Mouse (Mus musculus): Measurements from ENCODE around the gene Micu1. TPM values are rescaled to one million over a fixed set of nuclear protein-coding genes. Genes with fewer than 3 reads are reported as not detected.
A peak's percentile ranks its signal among the peaks of the same experiment; 100 is the strongest.

Micu1 gene
- polyA plus RNA-seq, 1 experiment from 2014 or later, result 84.2 TPM

- Histone ChIP-seq H3K27ac (peak overlapping the region; percentile 47), H3K27me3 (no peaks in the 10 kb centered on the region), H3K9me3 (no peaks in the 10 kb centered on the region), H3K4me2 (no peak overlapping the region), H3K36me3 (peaks cover 82% of the 10 kb centered on the region), H3K9ac (no peak overlapping the region), H3K4me3 (no peak overlapping the region), H3K4me1 (peaks cover 43% of the 10 kb centered on the region)
- 81% methylated on average over 25 of the region's 25 CpGs for WGBS
- ATAC-seq (ENCODE audit: insufficient number of reproducible peaks, low FRiP score, low TSS enrichment, low read depth), result no peak
These were observed 192.2 kb downstream of the Micu1 start for GRCm38 (mm10) chr10:59894251-59895160.

GRCm38 (mm10) chr10:59895460-59896186, 193.3 kb downstream of the Micu1 start:
- no peak for ATAC-seq (ENCODE audit: insufficient number of reproducible peaks, low FRiP score, low TSS enrichment, low read depth)
- Histone ChIP-seq H3K27me3 (no peaks in the 10 kb centered on the region), H3K4me3 (no peak overlapping the region), H3K36me3 (peaks cover 72% of the 10 kb centered on the region), H3K27ac (peak overlapping the region; percentile 47), H3K4me2 (no peak overlapping the region), H3K4me1 (peaks cover 54% of the 10 kb centered on the region), H3K9me3 (no peaks in the 10 kb centered on the region), H3K9ac (0 out of 2 replicates have a peak overlapping the region, but pooled peaks have one; percentile 7)
- WGBS, result 92% methylated on average over 17 of the region's 17 CpGs

GRCm38 (mm10) chr10:59896211-59896610, 193.9 kb downstream of the Micu1 start:
- no peak for ATAC-seq (ENCODE audit: insufficient number of reproducible peaks, low FRiP score, low TSS enrichment, low read depth)
- no peak overlapping the region for H3K4me2 ChIP-seq
- peak overlapping the region; percentile 75; the same call in 1 of the 2 replicates for H3K27ac ChIP-seq
- no peak overlapping the region for H3K9ac ChIP-seq
- WGBS, result 100% methylated on average over 4 of the region's 4 CpGs
- H3K4me3 ChIP-seq, result no peak overlapping the region
- H3K4me1 ChIP-seq, result peaks cover 60% of the 10 kb centered on the region
- no peaks in the 10 kb centered on the region for H3K27me3 ChIP-seq
- no peaks in the 10 kb centered on the region for H3K9me3 ChIP-seq
- peaks cover 67% of the 10 kb centered on the region for H3K36me3 ChIP-seq

- H3K27me3 ChIP-seq, result no peaks in the 10 kb centered on the region
- no peak overlapping the region for H3K9ac ChIP-seq
- ATAC-seq (ENCODE audit: insufficient number of reproducible peaks, low FRiP score, low TSS enrichment, low read depth), result no peak
- no peaks in the 10 kb centered on the region for H3K9me3 ChIP-seq
- whole genome bisulfite sequencing, result 65% methylated on average over 3 of the region's 3 CpGs
- no peak overlapping the region for H3K4me3 ChIP-seq
- H3K27ac ChIP-seq, result peak overlapping the region; percentile 75
- H3K4me2 ChIP-seq, result no peak overlapping the region
- H3K4me1 ChIP-seq, result peaks cover 67% of the 10 kb centered on the region
- H3K36me3 ChIP-seq, result peaks cover 60% of the 10 kb centered on the region
These were observed 194.6 kb downstream of the Micu1 start for GRCm38 (mm10) chr10:59896911-59897331.

- Histone ChIP-seq H3K27me3 (no peaks in the 10 kb centered on the region), H3K27ac (peak overlapping the region; percentile 75), H3K9ac (no peak overlapping the region), H3K9me3 (no peaks in the 10 kb centered on the region), H3K4me1 (peaks cover 73% of the 10 kb centered on the region), H3K4me3 (no peak overlapping the region), H3K36me3 (peaks cover 54% of the 10 kb centered on the region), H3K4me2 (no peak overlapping the region)
- 42% methylated on average over 5 of the region's 5 CpGs for WGBS
- no peak for ATAC-seq (ENCODE audit: insufficient number of reproducible peaks, low FRiP score, low TSS enrichment, low read depth)
These were observed 195.2 kb downstream of the Micu1 start for GRCm38 (mm10) chr10:59897511-59897910.

GRCm38 (mm10) chr10:59898180-59898778, 196.0 kb downstream of the Micu1 start:
- Histone ChIP-seq H3K36me3 (peaks cover 50% of the 10 kb centered on the region), H3K9ac (no peak overlapping the region)
- 64% methylated on average over 9 of the region's 9 CpGs for WGBS

GRCm38 (mm10) chr10:59898935-59899334, 196.7 kb downstream of the Micu1 start:
- WGBS, result 44% methylated on average over 2 of the region's 2 CpGs
- H3K4me1 ChIP-seq, result peaks cover 87% of the 10 kb centered on the region
- H3K27ac ChIP-seq, result peak overlapping the region; percentile 94
- no peak for ATAC-seq (ENCODE audit: insufficient number of reproducible peaks, low FRiP score, low TSS enrichment, low read depth)
- H3K4me3 ChIP-seq, result no peak overlapping the region; the same call in 1 of the 2 replicates
- H3K9ac ChIP-seq, result no peak overlapping the region
- peak overlapping the region; percentile 38 for H3K4me2 ChIP-seq
- peaks cover 44% of the 10 kb centered on the region for H3K36me3 ChIP-seq
- no peaks in the 10 kb centered on the region for H3K9me3 ChIP-seq
- no peaks in the 10 kb centered on the region for H3K27me3 ChIP-seq

More at GRCm38 (mm10) chr10:59898180-59898778, 196.0 kb downstream of the Micu1 start:
- Histone ChIP-seq H3K27ac (peak overlapping the region; percentile 94), H3K4me3 (no peak overlapping the region), H3K27me3 (no peaks in the 10 kb centered on the region), H3K9me3 (no peaks in the 10 kb centered on the region), H3K4me2 (no peak overlapping the region), H3K4me1 (peaks cover 81% of the 10 kb centered on the region)
- no peak for ATAC-seq (ENCODE audit: insufficient number of reproducible peaks, low FRiP score, low TSS enrichment, low read depth)

GRCm38 (mm10) chr10:59899341-59900173, 197.3 kb downstream of the Micu1 start:
- no peaks in the 10 kb centered on the region for H3K27me3 ChIP-seq
- WGBS, result 6% methylated on average over 21 of the region's 21 CpGs
- peak overlapping the region; percentile 9 for H3K4me3 ChIP-seq

GRCm38 (mm10) chr10:59900174-59900435, 197.8 kb downstream of the Micu1 start:
- 18% methylated on average over 4 of the region's 4 CpGs for WGBS

More at GRCm38 (mm10) chr10:59899341-59900173, 197.3 kb downstream of the Micu1 start:
- no peak overlapping the region for H3K9ac ChIP-seq
- peak; percentile 85 for ATAC-seq (ENCODE audit: insufficient number of reproducible peaks, low FRiP score, low TSS enrichment, low read depth)
- peak overlapping the region; percentile 94 for H3K27ac ChIP-seq
- peaks cover 38% of the 10 kb centered on the region for H3K36me3 ChIP-seq
- peak overlapping the region; percentile 38 for H3K4me2 ChIP-seq
- H3K4me1 ChIP-seq, result peaks cover 85% of the 10 kb centered on the region
- no peaks in the 10 kb centered on the region for H3K9me3 ChIP-seq

GRCm38 (mm10) chr10:59900939-59901338, 198.7 kb downstream of the Micu1 start:
- 46% methylated on average over 4 of the region's 4 CpGs for WGBS
- H3K4me3 ChIP-seq, result no peak overlapping the region
- no peak overlapping the region for H3K9ac ChIP-seq
- no peak overlapping the region for H3K4me2 ChIP-seq
- H3K4me1 ChIP-seq, result peaks cover 76% of the 10 kb centered on the region
- peaks cover 26% of the 10 kb centered on the region for H3K36me3 ChIP-seq
- peak overlapping the region; percentile 94; the same call in 1 of the 2 replicates for H3K27ac ChIP-seq
- no peak for ATAC-seq (ENCODE audit: insufficient number of reproducible peaks, low FRiP score, low TSS enrichment, low read depth)
- H3K27me3 ChIP-seq, result no peaks in the 10 kb centered on the region
- no peaks in the 10 kb centered on the region for H3K9me3 ChIP-seq

More at GRCm38 (mm10) chr10:59900174-59900435, 197.8 kb downstream of the Micu1 start:
- Histone ChIP-seq H3K36me3 (peaks cover 33% of the 10 kb centered on the region), H3K4me3 (no peak overlapping the region), H3K9me3 (no peaks in the 10 kb centered on the region), H3K4me1 (peaks cover 79% of the 10 kb centered on the region), H3K27ac (peak overlapping the region; percentile 94), H3K27me3 (no peaks in the 10 kb centered on the region), H3K9ac (no peak overlapping the region), H3K4me2 (peak overlapping the region; percentile 38; the same call in 1 of the 2 replicates)
- ATAC-seq (ENCODE audit: insufficient number of reproducible peaks, low FRiP score, low TSS enrichment, low read depth), result peak; percentile 16; the same call in 1 of the 2 replicates

- Histone ChIP-seq H3K4me1 (peaks cover 73% of the 10 kb centered on the region), H3K9me3 (no peaks in the 10 kb centered on the region), H3K4me2 (no peak overlapping the region), H3K27ac (0 out of 2 replicates have a peak overlapping the region, but pooled peaks have one; percentile 2), H3K36me3 (peaks cover 21% of the 10 kb centered on the region), H3K9ac (no peak overlapping the region), H3K4me3 (no peak overlapping the region), H3K27me3 (no peaks in the 10 kb centered on the region)
- ATAC-seq (ENCODE audit: insufficient number of reproducible peaks, low FRiP score, low TSS enrichment, low read depth), result no peak
- WGBS, result 82% methylated on average over 1 of the region's 1 CpGs
These were observed 199.2 kb downstream of the Micu1 start for GRCm38 (mm10) chr10:59901463-59901862.
